Mouse (Mus musculus) bone marrow, adult 2 months (tissue): ENCODE measurements around the gene Tmem140.

Experiments
- CTCF ChIP-seq: fragments of 200-500 bp; IDR thresholded peaks from 2 replicates; pipeline ENCODE4 v1.5.1; 2011; ENCODE audit warnings: low read length, control low read depth; ENCODE audit not compliant: control insufficient read depth, insufficient read depth
- POLR2A ChIP-seq: fragments of 200-500 bp; IDR thresholded peaks from 2 replicates; pipeline ENCODE4 v1.6.1; 2011; ENCODE audit warnings: low read depth, mild to moderate bottlenecking, control low read depth, low read length, borderline replicate concordance; ENCODE audit not compliant: control insufficient read depth

DNA sequence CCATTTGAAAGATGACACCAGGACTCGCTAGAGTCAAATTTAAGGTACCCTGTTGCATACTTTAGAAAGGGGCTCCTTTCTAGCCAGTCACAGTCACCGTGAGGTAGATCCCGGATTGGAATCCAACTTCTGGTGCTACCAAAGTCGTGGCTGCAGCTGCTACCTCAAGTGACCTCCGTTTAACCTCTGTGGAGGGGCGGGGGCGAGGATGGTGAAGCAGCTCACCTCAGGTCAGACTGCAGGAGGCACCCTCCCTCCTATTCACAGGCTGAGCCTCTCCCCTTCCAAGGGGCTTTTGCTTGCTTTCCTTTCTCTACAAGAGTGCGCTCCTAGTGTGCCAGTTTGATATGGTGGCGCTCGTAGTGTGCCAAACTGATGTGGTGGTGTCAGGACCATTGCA, 57.0 kb downstream of the Tmem140 start, which contains the start of gene Stra8:
- TF ChIP-seq CTCF (no peak), POLR2A (no peak)
